Mouse (Mus musculus) ovary, adult 2 months (tissue): ENCODE measurements around the gene Tmco5. TPM values are rescaled to one million over a fixed set of nuclear protein-coding genes. Genes with fewer than 3 reads are reported as not detected.

Experiments
- polyA plus RNA-seq: library from polyadenylated mRNA; depleted of rRNA; stranded (reverse); fragments of >200 nt; gene quantifications from 2 replicates; pipeline ENCODE4 v1.2.3, GENCODE M21; 2012; rRNA removed

Tmco5 gene
- not detected in 2 replicates for polyA plus RNA-seq

DNA sequence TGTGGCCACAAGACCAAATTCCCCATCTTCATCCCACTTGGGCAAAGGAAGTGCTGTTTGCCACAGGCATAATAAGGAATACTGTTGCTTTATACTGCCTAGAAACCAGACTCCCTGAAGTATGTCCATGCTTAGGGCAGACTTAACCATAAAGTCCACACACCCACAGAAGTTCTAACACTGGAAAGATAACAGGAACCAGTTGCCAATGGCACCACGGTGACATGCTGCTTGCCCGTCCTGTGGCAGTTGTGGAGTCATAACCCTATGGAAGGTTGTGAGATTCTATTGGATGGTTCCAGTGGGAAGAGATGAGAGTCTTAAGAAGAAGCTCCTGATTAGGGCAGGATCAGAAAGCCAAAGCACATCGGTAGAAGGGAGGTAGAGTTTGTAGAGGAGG is at the start of gene Tmco5:
Gene Tmco5, plus strand, starts transcription at position 301 of the 400 bp plus-strand sequence.

Other genes starting within 250 kb of the Tmco5 start
- gene Spred1, start 242.7 kb downstream of the Tmco5 start, polyA plus RNA-seq = 9.8 and 14.4 TPM in 2 replicates